Mouse (Mus musculus) gastrocnemius, adult 18-20 months (tissue): ENCODE data around the gene Il4i1. TPM values are rescaled to one million over a fixed set of nuclear protein-coding genes. Genes with fewer than 3 reads are reported as not detected.
A peak's percentile ranks its signal among the peaks of the same experiment; 100 is the strongest.

Experiments
- DNase-seq: peaks from one replicate; pipeline ENCODE4 v3.0.0; 2021; ENCODE audit warnings: low spot score
- total RNA-seq, 2 experiments: library from RNA; stranded (reverse); gene quantifications; 2 replicates each; pipeline ENCODE4 v1.2.3; 2021

Il4i1 gene
- total RNA-seq, 2 experiments from 2014 or later, result 2.3 to 3.5 TPM

DNA sequence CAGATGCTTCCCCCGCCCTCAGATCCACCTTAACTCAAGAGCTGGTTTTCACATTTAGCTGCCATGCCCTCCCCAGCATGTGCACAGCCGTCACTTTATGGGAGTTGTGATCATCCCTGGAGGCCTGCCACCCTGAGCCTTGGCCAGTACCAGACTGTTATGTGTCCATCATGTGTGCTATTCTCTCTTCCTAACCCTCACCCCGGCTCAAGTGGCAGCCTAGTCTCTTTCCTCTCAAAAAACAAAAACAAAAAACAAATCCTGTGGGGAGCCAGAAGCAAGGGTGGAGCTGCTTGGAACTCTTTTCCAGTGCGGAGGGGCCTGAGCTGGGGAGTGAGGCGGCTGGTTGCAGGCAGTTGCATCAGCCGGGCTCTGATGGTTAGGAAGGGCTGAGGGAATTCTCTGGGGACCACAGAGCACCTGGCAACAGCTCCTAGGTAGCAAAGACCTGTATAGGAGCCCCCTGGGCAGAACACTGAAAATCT is 2.6 kb downstream of the Il4i1 start:
- peak; percentile 77 for DNase-seq

DNA sequence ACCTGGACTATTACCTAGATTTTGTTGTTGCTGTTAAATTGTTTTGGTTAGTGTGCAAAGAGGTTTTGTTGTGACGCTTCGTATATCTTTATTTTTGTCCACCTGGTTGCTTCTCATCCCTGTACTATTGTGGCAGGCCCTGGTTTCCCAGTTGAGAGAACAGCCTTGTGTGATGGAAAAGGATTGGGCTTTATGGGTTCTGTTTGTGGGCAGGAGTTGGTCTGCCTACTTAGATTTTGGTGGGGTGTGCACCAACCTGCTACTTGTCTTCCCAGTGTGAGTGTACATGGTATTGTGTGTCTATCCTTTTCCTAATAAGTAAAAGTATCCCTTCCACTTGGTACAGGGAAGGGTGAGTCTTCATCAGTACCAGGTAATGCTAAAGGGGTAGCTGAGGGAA is 3.2 kb downstream of the Il4i1 start:
- DNase-seq, result no peak

DNA sequence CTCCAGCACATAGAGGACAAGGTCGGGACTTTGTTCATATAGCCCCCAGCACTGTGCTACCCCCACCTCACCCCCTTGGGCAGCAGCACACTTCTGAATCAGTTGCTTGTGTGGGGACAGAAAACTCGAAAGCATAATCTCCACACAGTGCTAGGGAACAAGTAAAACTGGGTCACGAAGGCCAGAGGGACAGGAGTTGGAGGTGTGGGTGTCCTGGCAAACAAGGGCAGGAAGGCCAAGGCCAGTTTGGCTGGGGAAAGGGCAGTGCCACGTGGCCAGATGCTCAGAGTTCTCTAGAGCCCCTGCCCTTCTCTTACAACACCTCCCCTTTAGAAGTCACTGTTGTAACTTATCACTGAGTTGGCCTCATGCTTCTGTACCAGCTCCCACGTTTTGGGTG is 3.7 kb downstream of the Il4i1 start:
- DNase-seq, result no peak

DNA sequence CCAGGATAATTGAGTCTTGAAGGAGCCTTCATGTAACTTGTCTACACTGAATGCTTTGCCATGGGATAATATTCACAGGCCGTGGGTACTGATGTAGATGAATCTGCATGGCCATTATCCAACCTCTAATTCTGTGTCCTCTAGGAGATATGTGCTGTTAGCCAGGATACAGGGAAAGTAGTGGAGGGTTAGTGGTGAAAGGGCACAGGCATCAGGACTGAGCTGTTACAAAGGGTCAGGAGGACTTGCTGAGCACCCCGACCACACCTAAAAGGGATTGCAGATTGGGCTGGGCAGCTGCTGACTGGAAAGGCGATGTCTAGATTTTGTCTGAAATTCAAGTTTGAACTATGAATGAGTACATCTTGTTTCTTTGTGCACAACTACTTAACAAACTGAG is 4.3 kb downstream of the Il4i1 start:
- DNase-seq, result no peak

DNA sequence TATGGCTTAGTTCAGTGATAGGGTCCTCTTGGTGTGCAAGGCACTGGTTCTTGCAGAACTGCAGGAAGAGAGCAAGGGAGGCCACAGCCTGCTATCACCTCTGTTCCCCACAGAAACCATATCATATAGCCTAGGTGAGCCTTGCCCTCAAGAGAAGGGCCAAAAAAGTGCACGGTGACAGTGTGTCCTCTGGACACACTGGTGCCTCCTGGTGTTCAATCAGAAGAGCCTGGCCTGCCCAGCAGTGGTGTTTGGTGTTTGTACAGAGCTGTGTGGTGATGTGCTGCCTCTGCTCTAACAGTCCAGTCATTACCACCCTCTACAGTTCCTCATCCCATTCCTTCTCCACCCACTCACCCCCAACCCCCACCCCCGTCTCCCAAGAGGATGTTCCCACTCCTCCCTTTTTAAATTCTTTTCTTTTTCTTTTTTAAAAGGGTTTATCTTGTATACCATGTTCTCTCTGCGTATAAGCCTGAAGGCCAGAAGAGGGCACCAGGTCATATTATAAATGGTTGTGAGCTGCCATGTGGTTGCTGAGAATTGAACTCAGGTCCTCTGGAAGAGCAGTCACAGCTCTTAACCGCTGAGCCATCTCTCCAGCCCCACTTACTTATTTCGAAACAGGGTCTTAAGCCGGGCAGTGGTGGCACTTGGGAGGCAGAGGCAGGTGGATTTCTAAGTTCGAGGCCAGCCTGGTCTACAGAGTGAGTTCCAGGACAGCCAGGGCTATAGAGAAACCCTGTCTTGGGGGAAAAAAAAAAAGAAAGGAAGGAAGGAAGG is 5.7 kb downstream of the Il4i1 start:
- DNase-seq, result no peak

DNA sequence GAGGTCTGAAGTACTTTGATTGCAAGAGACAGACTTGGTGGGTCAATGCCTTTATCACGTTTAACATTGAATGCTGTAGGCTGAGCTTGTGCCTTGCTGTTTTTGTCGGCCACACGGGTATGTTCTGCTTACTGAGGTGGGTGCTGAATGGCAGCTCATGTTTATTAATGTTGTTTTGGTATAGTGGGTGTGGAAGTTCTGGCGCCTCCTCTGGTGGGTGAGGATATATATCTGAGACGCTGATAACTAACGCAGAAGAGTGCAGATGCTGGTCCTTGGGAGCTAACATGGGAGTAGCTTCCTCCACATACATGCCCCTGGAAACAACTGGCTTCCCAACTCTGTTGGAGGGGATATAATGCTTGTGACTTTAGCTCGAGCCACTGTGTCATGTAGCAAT is 7.2 kb downstream of the Il4i1 start:
- no peak for DNase-seq

DNA sequence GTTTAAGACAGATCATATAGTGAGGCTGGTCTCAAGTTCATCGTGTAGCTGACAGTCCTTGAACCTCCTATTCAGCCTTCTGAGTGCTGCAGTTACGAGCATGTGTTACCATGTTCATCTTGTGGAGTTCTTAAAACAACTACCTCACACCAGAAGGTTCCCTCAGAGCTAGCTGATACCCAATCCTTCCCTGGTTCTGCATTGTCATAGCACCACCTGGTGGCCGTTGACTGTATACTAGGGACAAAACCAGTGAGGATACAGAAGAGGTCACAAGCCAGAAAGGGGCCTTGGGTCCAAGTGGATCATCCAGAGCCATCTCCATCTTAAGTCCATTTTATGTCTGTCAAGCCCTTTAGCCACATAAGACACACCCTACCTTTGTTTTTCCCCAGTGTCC is 8.7 kb downstream of the Il4i1 start:
- DNase-seq, result peak; percentile 87

DNA sequence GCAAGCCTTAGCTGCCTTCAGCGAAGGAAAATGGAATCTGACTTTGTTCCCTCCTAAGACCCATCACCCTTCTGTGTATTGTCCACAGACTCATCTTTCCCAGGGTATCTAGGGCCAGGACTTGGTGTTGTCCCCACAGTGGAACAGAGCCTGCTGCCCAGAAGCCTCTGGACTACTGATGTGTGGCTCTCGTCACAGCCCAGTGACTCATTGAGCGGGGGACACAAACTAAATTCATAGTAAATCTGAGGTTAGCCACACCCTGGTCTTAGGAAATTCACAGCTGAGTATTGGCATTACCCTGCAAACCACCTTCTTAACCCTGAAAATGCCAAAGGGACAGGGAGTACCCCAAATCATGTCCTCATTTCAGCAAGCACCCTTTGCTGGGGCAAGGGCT is 10.6 kb downstream of the Il4i1 start:
- no peak for DNase-seq

DNA sequence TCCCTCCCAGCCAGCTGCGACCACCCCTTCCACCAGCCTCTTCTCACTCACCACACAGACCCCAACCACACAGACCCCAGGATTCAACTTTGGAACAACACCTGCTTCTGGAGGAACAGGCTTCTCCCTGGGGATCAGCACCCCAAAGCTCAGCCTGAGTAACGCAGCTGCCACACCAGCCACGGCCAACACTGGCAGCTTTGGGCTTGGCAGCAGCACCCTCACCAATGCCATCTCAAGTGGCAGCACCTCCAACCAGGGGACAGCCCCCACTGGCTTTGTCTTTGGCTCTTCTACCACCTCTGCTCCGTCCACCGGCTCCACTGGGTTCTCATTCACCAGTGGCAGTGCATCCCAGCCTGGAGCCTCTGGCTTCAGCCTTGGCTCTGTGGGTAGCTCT is 12.5 kb downstream of the Il4i1 start:
- no peak for DNase-seq

DNA sequence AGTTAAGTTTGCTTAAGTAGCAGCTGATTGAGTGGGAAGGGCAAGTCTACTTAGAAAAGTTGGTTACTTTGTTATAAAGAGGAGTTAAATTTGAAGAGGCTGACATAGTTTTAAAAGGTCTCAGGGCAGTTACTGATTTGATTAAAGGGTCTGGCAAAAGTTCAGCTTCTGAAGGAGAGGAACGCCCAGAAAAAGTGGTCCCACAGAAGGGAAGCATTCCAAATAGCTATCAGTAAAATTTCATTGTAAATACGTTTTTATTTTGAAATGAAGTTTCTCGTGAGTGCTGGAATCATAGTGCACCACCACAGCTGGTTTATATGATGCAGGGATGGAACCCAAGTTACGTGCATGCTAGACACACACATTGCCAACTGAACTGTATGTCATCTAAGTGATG is 16.6 kb downstream of the Il4i1 start:
- no peak for DNase-seq

DNA sequence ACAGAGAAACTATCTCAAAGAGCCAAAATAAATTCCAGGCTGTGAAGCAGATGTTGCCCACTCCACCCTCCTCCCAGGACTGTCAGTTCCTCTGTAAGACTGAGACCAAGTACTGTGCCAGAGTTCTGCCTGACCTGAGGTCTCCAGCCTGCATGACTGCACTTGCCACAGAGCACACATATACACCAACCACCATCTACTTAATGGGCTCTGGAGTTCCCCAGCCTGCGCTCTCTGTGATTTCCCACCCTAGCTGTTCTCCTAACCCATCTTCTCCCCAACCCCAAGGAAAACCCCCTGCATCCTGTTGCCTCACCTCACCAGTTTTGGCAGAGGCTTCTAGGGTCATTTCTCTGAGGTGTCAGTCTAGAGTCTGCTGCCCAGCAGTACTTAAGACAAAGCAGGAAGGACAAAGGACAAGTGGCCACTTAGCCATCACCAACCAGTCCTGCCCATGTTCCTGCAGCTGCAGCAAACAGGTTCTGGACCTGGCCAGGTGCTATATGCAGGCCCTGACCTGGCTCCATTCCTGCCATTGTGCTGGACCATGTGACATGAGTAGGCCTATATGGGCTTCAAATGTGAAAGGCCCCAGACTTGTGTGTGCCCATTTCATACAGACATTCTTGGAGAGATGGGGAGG is 19.3 kb downstream of the Il4i1 start:
- DNase-seq, result no peak

DNA sequence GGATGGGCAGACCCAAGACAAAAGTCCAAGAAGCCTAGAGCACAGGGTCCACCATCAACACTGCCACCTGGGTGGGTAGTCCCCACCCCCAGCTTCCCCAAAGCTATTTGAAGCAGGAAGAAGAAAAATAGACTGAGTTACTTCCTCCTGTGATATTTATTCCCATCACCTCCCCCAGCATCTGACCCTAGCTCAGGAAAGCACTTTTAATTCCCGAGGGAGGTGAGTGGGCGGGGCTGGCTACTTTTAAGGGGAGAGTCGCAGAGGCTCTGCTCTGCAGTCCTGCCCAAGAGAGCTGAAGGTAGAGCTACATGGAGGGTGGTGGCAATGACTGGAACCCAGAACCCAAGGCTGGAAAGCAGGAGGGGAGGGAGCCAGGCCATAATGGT is 19.8 kb downstream of the Il4i1 start:
- DNase-seq, result no peak

DNA sequence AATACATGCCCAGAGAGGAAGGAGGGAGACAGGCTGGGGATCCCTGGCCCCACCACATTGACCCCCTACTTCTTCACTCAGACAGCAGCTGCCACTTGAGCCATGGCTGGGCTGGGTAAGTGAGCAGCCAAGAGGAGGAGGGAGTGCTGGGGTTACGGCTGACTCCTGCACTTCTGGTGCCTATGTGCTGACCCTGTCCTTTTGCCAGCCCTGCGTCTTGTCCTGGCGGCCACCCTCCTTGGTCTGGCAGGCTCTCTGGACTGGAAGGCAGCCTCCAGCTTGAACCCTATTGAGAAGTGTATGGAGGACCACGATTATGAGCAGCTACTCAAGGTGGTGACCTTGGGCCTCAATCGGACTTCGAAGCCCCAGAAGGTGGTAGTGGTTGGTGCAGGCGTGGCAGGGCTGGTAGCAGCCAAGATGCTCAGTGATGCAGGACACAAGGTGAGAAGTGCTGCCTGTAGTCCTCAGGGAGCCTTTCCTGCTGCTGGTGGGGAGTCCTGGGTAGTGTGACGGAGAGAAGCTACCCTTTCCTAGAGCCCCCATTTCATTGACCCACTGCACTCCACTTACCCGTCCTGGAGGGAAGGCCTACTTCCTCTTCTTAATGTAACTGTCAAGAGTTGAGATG is 20.4 kb downstream of the Il4i1 start:
- DNase-seq, result peak; percentile 83

DNA sequence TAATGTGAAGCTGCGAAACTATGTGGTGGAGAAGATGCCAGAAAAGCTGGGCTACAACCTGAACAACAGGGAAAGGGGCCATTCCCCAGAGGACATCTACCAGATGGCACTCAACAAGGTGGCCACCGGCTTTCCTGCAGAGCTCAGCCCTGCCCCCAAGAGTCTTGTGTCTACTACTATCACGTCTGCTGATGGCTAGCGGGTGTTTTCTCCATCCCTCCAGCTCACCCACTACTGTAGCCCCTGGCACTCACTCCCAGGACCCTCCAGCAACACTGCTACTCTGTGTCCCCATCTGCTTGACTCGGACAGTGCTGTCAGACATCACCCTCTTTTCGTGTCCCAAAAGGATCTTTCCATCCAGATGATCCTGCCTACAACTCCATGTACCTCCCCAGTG is 21.9 kb downstream of the Il4i1 start:
- no peak for DNase-seq

DNA sequence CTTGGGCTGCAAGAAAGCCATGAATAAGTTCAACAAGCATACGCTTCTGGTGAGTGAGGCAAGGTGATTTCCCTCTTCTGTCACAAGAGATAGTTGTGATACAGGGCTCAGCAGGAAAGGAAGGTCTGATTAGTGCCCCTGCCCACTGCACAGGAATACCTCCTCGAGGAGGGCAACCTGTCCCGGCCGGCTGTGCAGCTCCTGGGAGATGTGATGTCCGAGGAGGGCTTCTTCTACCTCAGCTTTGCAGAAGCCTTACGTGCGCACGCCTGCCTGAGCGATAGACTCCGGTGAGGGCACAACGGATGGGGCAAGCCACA is 22.9 kb downstream of the Il4i1 start:
- DNase-seq, result no peak

DNA sequence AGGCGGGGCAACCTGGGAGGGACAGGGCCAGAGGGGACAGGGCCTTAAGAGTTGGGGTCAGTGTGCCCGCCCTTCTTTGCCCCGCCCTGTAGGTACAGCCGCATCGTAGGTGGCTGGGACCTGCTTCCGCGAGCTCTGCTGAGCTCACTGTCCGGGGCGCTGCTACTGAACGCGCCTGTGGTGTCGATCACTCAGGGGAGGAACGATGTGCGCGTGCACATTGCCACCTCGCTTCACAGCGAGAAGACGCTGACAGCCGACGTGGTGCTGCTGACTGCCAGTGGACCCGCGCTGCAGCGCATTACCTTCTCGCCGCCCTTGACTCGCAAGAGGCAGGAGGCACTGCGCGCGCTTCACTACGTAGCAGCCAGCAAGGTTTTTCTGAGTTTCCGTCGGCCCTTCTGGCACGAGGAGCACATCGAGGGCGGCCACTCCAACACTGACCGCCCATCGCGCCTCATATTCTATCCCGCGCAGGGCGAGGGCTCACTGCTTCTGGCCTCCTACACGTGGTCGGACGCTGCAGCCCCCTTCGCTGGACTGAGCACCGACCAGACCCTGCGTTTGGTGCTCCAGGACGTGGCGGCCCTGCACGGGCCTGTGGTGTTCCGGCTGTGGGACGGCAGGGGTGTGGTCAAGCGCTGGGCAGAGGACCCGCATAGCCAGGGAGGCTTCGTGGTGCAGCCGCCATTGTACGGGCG is 23.5 kb downstream of the Il4i1 start:
- no peak for DNase-seq

DNA sequence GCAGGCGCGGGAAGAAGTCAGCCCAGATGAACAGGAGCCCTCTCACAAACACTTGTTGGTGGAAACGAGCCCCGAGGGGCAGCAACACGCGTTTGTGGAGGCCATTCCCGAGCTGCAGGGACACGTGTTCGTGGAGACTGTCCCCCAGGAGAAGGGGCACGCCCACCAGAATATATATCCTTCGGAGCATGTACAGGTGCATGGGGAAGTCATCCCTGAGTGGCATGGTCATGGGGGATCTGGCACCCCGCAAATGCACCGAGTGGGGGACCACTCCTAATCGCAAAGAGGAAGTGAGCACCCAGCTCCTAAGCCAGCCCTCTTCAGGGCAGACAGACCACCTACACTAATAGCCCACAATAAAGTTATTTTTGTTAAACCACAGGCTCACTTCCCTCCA is 24.2 kb downstream of the Il4i1 start:
- no peak for DNase-seq

DNA sequence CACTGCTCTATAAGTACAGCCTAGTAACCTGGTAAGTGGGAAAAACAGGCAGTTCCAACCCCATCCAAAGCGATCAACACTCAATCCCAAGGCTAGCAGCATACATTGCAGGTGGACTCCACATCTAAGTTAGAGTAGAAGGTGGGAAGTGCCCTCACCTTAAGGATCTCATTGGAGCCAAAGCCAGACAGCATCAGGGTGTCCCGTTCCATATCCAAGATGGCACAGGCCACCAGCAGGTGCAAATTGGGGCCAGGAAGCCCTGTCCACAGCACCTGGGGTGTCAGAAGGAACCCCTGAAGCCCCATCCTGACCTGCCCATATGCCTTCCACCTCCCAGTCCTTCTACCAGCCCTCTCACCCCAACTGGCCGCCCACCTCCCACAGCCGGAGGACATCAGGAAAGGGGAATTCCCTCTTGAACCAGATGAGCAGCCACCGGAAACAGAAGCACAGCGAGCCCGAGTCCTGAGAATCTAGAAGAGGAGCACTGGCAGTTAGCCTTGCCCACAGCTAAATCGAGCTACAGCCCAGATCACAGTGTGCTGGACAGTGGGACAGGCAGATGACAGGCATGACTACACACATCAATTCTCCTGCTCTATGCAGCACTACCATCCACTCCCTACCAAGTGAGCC is 25.8 kb downstream of the Il4i1 start:
- DNase-seq, result peak; percentile 52

DNA sequence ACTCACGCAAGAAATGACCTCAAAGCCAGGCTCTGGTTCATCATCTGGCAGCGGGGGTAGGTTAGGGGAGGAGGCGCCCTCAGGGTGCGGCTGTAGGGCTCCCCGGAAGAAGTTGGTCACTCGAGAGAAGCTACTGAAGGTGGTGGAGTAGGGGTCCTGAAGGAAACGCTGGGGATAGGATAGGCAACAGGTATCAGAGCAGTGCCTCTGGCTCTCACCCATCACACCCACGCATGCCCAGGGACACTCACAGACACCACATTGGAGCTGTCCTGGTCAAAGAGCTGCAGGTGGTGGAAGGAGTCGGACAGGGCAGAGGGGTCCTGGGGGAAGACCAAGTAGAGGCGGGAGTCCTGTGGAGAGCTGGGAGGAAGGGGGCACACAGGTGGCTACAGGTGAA is 28.8 kb downstream of the Il4i1 start:
- no peak for DNase-seq

DNA sequence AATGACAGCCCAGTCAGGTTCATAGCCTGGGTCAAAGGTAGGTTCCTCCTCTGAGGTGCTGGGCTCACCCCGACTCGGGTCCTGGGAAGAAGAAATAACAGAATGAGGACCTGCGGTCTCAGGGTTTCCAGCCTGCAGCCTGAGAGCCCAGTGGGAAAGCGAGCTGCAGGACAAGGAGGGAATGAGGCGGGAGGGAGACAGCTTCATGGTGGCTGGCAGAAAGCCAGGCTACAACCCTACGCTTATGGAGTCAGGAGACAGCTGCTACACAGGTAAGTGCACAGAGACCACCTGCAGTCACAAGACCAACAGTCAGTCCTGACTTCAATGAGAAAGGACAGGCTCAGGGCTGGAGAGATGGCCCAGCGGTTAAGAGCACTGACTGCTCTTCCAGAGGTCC is 30.6 kb downstream of the Il4i1 start:
- no peak for DNase-seq

DNA sequence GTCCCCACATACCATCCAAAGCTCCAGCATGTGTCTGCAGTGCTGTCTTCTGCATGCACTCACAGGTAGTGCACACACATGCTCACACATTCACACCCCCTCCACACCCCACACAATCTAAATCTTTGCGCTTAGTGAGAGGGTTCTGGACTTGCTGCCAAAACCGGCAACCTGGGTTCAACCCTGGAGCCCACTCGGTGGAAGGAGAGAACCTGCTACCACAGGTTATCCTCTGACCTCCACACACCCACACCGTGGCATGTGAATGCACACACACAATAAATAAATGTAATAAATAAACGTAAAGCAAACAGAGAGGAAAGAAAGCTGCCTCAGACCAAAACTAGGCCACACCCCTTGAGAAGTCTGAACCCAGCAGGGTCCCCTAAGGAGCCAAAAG is 31.6 kb downstream of the Il4i1 start:
- DNase-seq, result no peak
